Mouse (Mus musculus): ENCODE results near the gene Zfp978.
"Not testable (repeated sequence)": the region's sequence is repeated elsewhere in the genome, so short reads cannot be mapped to it uniquely, and the experiment has no call there.

DNA sequence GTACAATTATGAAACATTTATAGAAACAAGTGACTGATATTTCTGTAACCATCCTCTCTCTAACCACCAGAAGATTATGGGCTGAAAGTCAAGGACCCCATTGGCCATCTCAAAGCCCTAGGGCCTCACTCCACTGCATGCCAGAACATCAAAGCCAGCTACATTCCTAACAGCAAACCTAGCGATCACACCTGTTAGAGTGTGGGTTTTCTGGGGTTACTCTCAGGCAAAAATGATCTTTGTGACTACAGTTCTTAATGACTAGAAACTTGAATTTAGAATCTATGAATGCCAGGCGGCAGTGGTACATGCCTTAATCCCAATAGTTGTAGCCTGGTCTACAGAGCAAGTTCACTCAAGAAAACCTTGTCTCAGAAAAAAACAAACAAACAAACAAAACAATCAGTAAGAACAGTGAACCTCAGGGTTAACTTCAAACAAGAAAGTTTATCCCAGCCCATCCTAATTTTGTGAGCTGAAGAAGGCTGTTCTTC is 16.0 kb upstream of the Zfp978 start:
- not testable (repeated sequence) for TF ChIP-seq CTCF (conservative IDR thresholded peaks at IDR 0.05; ENCODE audit: insufficient read depth, insufficient read length, low read depth, low read length); POLR2A (IDR thresholded peaks at IDR 0.05; ENCODE audit: low read depth, low read length)
